Mouse (Mus musculus): ENCODE data around the gene Hydin.
A peak's percentile ranks its signal among the peaks of the same experiment; 100 is the strongest.

Hydin gene

DNA sequence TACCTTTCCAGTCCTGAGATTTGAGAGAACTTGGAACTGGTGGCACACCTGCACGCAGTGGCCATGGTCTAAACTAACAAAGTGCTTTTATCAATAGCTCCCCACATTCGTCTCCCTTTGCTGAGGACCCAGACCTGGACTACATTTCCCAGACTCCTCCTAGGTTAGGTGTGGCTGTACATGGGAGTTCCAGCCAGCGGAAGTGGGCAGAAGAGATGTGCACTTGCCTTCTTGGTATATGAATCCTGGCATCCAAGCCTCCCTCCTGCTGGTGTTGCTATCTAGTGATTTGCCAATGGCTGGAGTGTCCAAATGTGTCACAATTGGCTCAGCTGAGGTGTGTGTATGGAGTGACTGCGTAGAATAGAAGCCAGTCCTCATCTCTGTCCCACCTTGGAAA lies 173.8 kb downstream of the Hydin start:
- DNase-seq (ENCODE audit: low spot score in 2 of 2): no peak

DNA sequence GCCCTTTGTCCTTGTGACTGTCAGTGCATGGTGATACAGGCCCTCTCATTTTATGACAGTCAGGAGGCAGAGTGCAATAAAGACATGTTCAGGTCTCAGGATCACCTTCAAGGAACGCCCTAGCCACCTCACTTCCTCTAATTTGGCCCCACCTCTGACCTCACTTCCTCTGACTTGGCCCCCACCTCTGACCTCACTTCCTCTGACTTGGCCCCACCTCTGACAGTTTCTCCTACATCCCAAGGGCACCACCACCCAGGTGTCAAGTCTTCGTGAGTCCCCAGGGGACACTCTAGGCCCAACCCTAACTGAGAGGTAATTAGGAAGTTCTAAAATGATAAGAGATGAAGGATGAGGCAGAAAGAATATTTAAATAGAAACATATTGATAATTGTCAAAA lies 177.5 kb downstream of the Hydin start:
- DNase-seq (ENCODE audit: low spot score in 2 of 2): no peak

DNA sequence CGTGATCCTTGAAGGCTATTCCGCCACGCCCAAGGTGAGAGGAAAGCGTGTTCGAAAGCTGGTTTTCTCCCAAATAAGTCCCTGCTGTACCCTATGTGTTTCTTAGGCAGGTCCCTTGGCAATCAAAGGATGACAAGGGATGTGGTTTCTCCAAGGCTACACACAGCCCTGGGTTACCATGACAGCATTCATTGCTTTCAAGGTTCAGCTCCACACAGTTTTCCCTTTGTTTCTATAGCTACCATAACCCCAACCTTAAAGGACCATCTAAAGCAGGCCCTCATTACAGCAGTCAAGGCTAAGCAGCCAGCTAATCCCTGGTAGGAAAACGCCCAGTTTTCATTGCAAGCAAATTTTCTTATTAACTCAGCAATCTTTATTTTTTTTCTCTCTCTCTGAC lies 183.7 kb downstream of the Hydin start:
- no peak for DNase-seq (ENCODE audit: low spot score in 2 of 2)

DNA sequence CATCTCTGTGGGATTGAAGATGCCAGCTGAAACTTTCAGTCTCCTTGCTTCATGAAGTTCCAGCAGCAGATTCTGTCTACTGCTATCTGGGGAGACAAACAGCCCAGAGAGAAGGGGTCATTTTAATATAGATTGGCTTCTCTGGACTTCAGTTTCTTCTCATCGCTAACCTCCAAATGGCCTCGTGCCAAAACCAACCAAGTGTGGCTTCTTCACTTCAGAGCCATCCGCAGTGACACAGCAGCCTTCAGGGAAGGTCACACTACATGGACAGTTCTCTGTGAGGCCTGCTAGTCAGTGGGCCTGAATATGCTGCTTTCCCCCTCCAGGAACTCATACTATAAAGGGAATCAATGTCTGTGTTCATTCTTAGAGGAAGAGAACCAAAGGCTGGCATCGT lies 187.7 kb downstream of the Hydin start:
- DNase-seq (ENCODE audit: low spot score in 2 of 2): no peak

DNA sequence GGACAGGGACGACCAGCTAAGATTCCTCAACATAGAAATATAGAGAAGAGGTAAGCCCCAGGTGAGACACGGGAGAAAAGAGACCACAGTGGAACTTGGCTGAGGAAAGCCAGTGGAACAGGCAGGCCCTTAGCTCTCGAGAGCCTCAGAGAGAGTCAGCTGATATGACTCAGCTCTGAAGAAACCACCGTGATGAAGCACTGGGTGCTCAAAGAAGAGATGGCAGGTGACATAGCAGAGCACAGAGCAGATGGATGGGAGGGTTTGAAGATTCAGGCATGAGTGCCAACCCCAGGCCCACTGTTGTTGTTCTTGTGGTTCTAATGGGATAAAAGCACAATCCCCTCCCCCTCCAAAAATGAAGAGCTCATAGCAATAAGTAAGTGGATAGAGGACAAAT lies 190.6 kb downstream of the Hydin start:
- DNase-seq (ENCODE audit: low spot score in 2 of 2): no peak

DNA sequence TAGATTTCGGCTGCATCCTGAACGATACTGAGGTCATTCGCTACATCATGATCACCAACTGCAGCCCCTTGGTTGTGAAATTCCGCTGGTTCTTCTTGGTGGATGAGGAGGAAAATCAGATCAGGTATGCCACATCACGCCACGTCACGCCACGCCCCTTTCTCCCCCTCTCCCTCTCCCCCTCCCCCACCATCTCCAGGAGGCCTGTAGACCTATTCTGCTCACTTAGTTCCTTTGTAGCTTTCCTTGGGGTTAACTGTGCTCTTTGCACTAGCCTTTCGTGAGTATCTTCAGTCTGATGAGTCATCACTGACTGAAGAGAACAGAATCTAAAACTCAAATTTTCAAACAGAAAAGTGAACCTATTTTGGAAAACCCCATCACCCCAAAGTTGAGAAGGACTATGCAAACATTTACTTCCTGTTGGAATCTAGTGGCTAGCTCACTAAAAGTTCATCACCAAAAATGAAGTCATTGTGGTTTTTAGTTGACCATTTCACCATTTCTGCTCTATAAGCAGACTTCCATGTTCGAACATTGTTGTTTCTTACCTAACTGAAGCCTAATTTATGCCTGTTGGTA lies 195.9 kb downstream of the Hydin start:
- no peak for DNase-seq (ENCODE audit: low spot score in 2 of 2)

DNA sequence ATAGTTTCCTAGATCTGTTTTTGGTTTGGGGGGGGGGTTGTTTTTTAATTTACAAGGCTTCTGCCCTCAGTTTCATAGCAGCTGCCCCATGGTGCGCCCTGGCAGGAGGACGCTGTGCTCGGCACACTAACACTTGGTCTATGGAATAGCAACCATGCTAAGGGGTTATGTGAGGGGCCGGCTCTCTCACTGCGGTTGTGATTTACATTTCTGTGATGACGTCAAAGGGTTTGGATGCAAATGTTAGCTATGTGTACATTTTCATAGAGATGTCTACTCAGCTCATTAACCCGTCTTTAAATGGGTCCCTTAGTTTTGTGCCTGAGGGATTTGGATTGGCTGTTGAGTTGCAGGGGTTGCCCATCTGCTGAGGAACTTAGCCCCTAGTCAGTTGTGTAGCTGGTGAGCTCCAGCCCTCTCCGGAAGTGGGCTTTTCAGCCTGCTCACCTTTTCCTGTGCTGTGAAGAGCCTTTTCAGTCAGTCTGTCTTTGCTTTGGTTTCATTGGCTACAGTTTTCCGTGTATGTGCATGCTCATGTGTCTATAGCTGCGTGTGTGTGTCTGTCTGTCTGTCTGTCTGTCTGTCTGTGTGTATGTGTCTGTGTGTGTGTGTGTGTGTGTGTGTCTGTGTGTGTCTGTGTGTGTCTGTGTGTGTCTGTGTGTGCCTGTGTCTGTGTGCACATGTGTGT lies 197.1 kb downstream of the Hydin start:
- no peak for DNase-seq (ENCODE audit: low spot score in 2 of 2)

DNA sequence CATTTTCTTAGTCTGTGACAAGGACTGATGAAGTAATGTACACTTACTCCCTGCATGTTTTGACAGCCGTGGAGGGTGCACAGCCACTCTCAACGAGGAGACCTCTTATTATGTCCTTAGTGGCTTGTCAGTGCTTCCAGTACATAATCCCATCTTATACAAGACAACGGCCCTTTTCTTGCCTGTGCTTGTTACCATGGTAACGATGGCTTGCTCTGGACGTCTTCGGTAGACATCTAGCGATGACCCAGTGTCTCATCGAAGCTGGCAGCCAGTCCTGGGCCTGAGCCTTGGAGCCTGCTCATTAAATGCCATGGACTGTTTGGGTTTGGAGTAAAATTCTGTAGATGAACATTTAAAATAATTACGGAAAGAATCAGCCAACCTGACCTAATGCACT lies 198.8 kb downstream of the Hydin start:
- DNase-seq (ENCODE audit: low spot score in 2 of 2): peak; percentile 44 to 59

DNA sequence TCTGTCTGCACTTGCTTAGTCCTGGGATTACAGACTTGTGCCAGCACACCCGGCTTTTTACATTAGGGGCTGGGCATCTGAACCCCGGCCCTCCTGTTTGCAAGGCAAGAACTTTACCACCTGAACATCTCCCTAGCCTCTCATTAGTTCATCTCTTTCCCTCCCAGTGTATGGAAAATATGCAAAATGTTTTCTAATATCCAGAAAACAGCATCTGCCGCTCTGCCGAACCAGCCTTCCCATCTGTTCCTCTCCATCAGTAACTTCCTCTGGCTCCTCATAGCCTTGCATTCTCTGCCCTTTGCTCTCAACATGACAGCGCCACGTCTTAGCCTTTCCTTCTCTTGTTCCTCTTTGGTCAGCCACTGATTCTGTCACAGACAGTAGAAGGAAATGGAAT lies 210.5 kb downstream of the Hydin start:
- DNase-seq (ENCODE audit: low spot score in 2 of 2): no peak

DNA sequence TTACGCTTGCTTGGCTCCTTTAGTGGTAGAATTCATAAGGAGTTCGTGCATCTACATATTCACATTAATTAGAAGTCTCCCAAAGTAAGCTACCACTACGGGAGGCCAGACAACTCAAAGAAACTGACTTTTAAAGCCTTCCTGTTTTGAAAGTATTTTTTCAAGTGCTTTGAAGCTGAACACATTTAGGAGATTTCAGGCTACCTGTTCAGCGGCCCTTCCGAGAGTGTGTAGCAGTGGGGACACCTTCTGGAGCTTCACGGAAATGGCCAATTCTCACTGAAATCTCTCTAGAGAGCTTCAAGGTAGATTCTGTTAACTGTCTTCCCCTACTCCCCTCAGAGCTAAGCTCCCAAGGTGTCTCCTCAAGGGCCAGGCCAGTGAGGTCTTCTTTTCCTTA lies 211.8 kb downstream of the Hydin start:
- DNase-seq (ENCODE audit: low spot score in 2 of 2): peak; percentile 70 to 79

DNA sequence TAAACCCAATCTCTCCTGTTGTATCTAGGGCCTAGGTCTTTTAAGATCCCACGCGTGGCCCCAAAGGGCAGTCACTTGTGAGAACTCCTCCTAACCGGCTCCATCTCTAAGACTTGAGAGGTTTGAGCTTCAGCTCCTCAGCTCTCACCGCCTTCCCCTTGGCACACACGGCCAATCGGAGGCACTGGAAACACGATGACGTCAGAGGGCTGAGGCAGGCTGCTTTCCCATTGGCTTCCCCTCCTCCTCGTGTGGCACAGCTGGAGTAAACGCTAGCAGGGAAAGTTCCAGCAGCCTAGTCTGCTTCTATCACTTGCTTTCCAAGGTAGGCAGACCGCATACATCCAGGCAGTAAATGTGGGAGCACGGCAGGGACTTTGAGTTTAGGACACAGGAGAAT lies 212.6 kb downstream of the Hydin start:
- no peak for DNase-seq (ENCODE audit: low spot score in 2 of 2)

DNA sequence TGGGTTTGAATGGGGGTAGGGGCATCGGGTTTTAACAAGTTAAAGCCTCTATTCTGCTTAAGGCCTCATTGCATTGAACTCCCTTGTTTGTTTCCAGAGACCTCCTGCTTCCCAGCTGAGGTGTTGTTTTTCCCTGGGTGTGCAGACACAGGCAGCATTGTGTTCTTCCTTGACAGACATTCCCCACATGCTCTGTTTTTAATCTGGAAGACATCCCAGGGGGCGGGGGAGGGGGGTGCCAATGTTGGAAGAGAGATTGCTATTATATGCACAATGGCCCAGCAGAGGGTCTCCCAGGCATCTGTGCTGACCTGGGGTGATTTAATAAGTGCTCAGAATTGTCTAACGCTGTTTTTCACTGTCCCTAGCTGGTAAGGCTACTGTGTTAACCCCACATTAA lies 215.5 kb downstream of the Hydin start:
- DNase-seq (ENCODE audit: low spot score in 2 of 2): no peak

DNA sequence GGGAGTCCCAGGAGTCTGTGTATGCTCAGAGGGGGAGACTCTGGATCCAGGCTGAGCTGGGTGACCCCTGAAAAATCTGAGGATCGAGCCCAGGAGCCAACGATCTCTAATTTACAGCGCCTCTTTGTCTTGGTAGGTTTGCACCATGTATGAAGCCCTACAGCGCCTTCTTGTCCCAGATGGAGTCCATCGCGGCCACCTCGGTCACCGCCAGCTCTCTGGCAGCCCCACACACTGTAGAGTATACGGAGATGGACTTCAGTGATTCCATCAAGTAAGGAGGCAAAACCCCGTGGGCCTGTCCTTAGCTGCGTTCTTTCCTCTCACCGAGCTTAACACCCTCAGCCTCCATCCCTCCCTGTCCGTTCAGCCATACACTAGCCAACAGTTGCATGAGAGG lies 218.5 kb downstream of the Hydin start:
- DNase-seq (ENCODE audit: low spot score in 2 of 2): no peak

DNA sequence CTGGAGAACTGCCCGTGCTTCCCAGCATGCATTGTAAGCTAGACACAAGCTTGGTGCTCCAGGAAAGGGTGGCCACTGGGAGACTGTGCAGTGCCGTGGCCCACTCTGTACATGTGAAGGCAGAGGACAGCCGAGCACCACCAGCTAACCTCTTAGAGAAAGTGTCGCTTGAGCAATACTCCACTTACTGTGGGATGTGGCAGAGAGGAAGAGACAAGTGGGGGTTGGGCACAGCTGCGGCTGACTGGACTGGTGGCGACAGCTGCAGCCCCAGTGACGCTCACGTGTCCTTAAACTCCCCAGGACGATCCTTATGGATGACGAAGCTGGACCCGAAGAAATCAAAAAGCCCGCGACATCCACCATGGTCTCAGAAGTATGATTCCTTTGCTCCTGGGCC lies 219.2 kb downstream of the Hydin start:
- DNase-seq (ENCODE audit: low spot score in 2 of 2): no peak

DNA sequence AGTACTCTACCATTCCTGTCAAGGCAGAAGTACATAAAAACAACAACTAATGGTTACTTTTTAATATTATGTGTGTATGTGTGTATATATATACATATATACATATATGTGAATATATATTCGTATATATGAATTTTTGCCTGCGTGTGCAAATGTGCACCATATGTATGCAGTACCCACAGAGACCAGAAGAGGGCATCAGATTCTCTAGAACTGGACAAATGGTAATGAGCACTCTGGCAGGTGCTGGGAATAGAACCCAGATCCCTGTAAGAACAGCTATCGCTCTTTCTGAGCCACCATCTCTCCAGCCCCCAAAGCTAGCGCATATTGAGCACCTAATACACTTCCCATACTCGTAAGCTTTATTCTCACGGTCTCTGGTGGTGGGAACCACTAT lies 220.9 kb downstream of the Hydin start:
- no peak for DNase-seq (ENCODE audit: low spot score in 2 of 2)

DNA sequence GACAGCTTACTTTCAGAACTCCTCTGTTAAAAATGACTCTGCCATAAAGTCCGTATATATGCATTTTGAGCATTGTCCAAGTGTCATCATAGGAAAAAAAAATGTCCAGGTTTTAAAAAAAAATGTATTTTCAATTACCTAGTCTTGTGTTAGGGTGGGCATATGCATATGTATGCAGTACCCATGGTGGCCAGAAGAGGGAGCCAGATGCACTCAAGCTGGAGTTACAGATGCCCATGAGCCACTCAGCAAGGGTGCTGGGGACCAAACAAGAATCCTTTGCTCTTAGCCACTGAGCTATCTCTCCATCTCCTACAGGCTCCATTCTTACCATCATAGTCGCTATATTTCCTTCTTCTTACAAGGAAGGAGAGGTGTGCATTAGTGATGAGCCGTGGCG lies 222.6 kb downstream of the Hydin start:
- DNase-seq (ENCODE audit: low spot score in 2 of 2): no peak

DNA sequence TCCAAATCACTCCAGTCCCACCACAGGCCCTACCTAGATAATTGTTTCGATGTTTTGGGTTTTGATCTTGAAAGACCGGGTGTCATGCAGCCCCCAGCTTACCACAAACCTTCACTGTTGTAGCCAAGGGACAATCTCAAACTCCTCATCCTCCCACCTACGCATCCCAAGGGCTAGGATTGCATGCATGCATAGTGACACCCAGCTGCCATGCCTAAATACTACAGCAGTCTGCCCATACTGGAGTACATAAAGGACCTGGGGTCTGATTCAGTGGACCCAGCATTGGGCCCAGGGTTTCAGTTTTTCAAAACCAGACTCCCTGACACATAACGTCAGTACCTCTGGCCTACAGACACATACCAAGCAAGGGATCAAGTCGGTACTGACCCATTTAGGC lies 224.3 kb downstream of the Hydin start:
- no peak for DNase-seq (ENCODE audit: low spot score in 2 of 2)

DNA sequence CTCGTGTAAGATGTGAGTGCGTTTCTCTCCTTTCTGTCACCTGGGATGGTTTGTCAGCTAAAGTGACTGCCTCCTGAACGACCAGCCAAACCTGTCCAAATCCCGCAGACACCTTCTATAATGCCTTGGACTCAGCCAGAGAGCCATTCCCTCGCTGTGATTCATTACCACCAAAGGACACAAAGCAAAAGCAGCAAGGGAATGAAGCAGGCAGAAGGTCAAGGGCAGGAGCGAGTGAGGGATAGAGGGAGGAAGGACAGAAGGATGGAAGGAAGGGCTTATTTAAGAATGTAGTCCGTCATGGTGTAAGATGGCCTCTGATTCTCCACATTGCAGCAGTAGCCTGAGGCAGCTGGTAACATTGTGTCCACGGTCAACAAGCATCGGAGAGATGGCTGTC lies 229.5 kb downstream of the Hydin start:
- DNase-seq (ENCODE audit: low spot score in 2 of 2): no peak

DNA sequence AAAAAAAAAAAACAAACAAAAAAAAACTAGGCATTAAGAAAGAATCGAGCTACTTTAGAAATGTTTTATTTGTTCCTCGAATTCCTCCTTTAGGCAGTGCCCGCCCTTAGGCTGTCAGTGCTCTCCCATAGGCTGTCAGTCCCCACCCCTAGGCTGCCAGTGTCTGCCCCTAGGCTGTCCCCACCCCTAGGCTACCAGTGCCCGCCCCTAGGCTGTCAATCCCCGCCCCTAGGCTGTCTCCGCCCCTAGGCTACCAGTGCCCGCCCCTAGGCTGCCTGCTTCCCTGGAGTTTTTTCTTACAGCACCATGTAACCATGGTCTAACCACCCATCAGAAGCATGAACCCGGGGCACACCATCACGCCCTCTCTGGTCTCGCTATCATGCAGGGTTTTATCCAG lies 233.5 kb downstream of the Hydin start:
- DNase-seq (ENCODE audit: low spot score in 2 of 2): no peak

DNA sequence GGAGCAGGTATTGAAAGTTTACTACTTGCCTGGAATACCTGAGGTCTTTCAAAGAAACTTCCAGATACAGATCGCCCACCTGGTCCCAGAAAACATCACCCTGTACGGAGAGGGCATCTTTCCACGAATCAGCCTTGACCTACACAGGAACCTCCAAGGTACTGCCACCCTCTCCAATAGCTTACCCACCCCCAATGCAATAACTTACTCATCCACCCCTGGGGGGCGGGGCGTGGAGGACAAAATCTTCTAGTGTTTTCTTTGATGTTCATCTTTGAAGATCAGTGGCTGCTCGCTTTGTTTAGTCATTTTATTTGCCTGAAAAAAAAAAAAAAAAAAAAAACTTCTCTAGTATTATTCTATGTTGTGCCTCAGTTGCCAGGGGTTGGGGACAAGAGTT lies 233.9 kb downstream of the Hydin start:
- DNase-seq (ENCODE audit: low spot score in 2 of 2): no peak

DNA sequence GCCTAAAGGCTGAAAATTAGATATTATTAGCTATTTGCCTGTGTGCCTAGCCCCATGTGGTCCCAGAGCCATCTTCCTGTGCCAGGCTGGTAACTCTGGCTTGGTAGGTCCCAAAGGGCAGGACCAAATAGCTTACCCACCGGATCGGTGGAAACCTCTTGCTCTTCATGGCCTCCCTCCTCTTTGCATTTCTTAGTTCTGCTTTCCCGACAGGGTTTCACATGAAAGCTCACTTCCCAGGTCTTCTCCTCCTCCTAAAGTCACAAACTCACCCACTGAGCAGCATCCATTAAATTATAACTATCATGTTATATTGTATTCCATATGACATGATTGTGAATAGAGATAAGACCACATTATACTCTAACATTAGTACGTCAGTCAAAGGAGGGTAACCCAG lies 234.6 kb downstream of the Hydin start:
- no peak for DNase-seq (ENCODE audit: low spot score in 2 of 2)

DNA sequence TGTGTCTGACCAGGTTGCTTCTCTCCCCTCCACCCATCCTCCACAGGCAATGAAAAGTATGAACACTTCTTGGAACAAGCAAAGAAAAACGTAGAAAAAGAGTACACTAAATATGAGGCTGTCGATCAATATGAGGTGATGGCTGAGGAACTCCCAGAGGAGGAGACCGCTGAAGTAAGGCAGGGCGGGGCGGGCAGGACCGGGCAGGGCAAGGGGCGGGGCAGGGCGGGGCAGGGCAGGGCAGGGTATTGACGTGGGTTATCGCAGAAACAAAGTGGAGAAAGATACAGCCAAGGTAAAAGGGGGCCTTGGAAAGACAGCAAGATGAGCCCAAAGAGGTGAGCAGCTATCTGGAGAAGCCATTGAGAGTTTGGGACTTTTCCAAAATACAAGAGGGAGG lies 236.1 kb downstream of the Hydin start:
- DNase-seq (ENCODE audit: low spot score in 2 of 2): no peak

DNA sequence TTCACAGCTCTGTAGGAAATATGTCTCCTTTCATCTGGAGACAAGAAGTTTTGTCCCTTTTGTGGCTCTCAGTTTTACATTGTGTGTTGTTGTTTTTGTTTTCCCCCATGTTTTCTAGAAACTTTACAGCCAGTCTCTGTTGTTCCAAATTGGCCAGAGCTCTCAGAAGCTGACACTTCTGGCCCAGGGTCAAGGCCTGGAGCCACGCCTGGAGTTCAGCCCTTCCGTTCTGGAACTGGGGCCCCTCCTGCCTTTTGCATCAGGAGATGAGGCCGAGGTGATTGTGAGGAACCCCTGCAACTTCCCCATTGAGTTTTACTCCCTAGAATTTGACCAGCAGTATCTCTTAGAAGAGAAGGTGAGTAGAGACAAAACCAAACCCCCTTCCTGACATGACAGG lies 242.0 kb downstream of the Hydin start:
- DNase-seq (ENCODE audit: low spot score in 2 of 2): no peak

DNA sequence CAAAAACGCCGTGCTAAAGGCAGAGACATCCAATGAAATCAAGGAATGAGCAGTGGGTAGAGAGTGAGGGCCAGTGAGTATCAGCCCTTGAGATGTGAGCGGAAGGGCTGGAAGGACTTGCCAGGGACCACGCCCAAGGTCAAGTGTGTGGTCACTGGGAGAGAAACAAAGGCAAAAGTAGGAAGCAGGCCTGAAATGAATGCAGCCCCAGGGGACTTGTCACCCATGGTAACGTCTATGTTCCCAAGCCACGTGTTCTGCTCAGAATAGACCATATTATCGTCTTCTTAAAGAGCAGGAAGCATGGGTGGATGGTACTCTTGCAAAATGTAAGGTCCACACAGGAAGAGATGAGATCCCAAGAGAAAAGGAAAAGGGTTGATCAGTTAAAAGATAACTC lies 253.0 kb downstream of the Hydin start:
- DNase-seq (ENCODE audit: low spot score in 2 of 2): no peak

All from right cerebral cortex, postnatal 10 days (tissue).